Mouse (Mus musculus): ENCODE data around the gene Tbc1d22a. TPM values are rescaled to one million over a fixed set of nuclear protein-coding genes. Genes with fewer than 3 reads are reported as not detected.

The Tbc1d22a gene
- polyA plus RNA-seq, 1 experiment: 56.5 TPM

DNA sequence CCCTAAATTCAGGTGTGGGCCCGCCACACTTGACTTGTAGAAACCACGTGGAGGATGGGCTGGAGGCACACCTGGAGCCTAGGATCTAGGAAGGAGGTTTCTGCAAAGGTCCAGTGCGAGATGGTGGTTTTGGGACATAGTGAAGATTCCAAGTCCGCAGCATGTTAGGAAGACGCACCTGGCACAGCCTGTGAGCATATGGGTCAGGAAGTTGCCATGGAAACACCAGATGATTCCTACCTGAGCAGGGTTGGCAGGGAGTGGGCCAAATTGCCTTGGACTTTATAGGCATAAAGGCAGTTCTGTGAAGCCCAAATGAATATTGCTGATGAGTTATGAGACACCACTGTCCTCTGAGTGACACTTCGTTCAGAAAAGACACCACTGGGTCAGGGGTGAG lies 321.1 kb downstream of the Tbc1d22a start:
- DNase-seq: no peak
- H3K27ac ChIP-seq (ENCODE audit: control insufficient read depth, insufficient read depth, low read length): no peak overlapping the region
- 80% methylated on average over 6 of the region's 6 CpGs for WGBS
- no peaks in the 10 kb centered on the region for H3K4me1 ChIP-seq (replicated peaks; ENCODE audit: control insufficient read depth, insufficient read depth, low read length)
- no peak overlapping the region for H3K4me3 ChIP-seq (ENCODE audit: control insufficient read depth, insufficient read depth, low read length)
- H3K36me3 ChIP-seq (ENCODE audit: control insufficient read depth, insufficient read depth, low read length): no peaks in the 10 kb centered on the region
- no peak for TF ChIP-seq POLR2A (IDR thresholded peaks at IDR 0.05; ENCODE audit: control insufficient read depth, extremely low read depth, insufficient read depth, low read length, poor library complexity)
- no peak for TF ChIP-seq CTCF (IDR thresholded peaks at IDR 0.05; ENCODE audit: borderline replicate concordance, control insufficient read depth, extremely low read depth, insufficient read depth, low read length, poor library complexity)
- H3K27me3 ChIP-seq (ENCODE audit: control insufficient read depth, insufficient read depth, low read length): no peaks in the 10 kb centered on the region

GRCm38 (mm10) chr15:86542371-86542770 lies 328.1 kb downstream of the Tbc1d22a start:
- DNase-seq: no peak

GRCm38 (mm10) chr15:86544122-86544795 lies 330.0 kb downstream of the Tbc1d22a start:
- TF ChIP-seq CTCF (IDR thresholded peaks at IDR 0.05; ENCODE audit: borderline replicate concordance, control insufficient read depth, extremely low read depth, insufficient read depth, low read length, poor library complexity) (no peak), POLR2A (IDR thresholded peaks at IDR 0.05; ENCODE audit: control insufficient read depth, extremely low read depth, insufficient read depth, low read length, poor library complexity) (no peak)
- no peak overlapping the region for H3K27ac ChIP-seq (ENCODE audit: control insufficient read depth, insufficient read depth, low read length)
- H3K27me3 ChIP-seq (ENCODE audit: control insufficient read depth, insufficient read depth, low read length): no peaks in the 10 kb centered on the region
- H3K4me1 ChIP-seq (replicated peaks; ENCODE audit: control insufficient read depth, insufficient read depth, low read length): no peaks in the 10 kb centered on the region
- WGBS: 91% methylated on average over 1 of the region's 1 CpGs
- no peak overlapping the region for H3K4me3 ChIP-seq (ENCODE audit: control insufficient read depth, insufficient read depth, low read length)
- DNase-seq: no peak
- H3K36me3 ChIP-seq (ENCODE audit: control insufficient read depth, insufficient read depth, low read length): no peaks in the 10 kb centered on the region

More at GRCm38 (mm10) chr15:86542371-86542770, 328.1 kb downstream of the Tbc1d22a start:
- no peaks in the 10 kb centered on the region for H3K27me3 ChIP-seq (ENCODE audit: control insufficient read depth, insufficient read depth, low read length)
- no peak overlapping the region for H3K4me3 ChIP-seq (ENCODE audit: control insufficient read depth, insufficient read depth, low read length)
- WGBS: 84% methylated on average over 3 of the region's 3 CpGs
- no peaks in the 10 kb centered on the region for H3K4me1 ChIP-seq (replicated peaks; ENCODE audit: control insufficient read depth, insufficient read depth, low read length)
- no peak for TF ChIP-seq POLR2A (IDR thresholded peaks at IDR 0.05; ENCODE audit: control insufficient read depth, extremely low read depth, insufficient read depth, low read length, poor library complexity)
- no peak for TF ChIP-seq CTCF (IDR thresholded peaks at IDR 0.05; ENCODE audit: borderline replicate concordance, control insufficient read depth, extremely low read depth, insufficient read depth, low read length, poor library complexity)
- no peak overlapping the region for H3K27ac ChIP-seq (ENCODE audit: control insufficient read depth, insufficient read depth, low read length)
- no peaks in the 10 kb centered on the region for H3K36me3 ChIP-seq (ENCODE audit: control insufficient read depth, insufficient read depth, low read length)

Other genes starting within 250 kb of the Tbc1d22a start
- gene Celsr1, start 180.7 kb upstream of the Tbc1d22a start, polyA plus RNA-seq (2012; rRNA removed): 40.0 and 47.8 TPM in 2 replicates
- gene Gramd4, start 156.8 kb upstream of the Tbc1d22a start, polyA plus RNA-seq (2012; rRNA removed): 35.1 and 37.1 TPM in 2 replicates
- 178 and 180 TPM in 2 replicates for gene Cerk, start 28.3 kb upstream of the Tbc1d22a start, polyA plus RNA-seq (2012; rRNA removed)

All from thymus, adult 2 months (tissue).